Mouse (Mus musculus): ENCODE measurements at regions not wholly inside any gene's neighbourhood (a gene's known extent, or its start where the extent isn't known, plus 50 kb on each side); places are given as distances from the start of the nearest gene placed in this dataset.
"Not testable (repeated sequence)": the region's sequence is repeated elsewhere in the genome, so short reads cannot be mapped to it uniquely, and the experiment has no call there.

GRCm38 (mm10) chr5:40441239-40441638 lies 686.0 kb upstream of the Hs3st1 start:
- no peak for DNase-seq

- DNase-seq = peak; percentile 12
These were observed 647.4 kb upstream of the Hs3st1 start for GRCm38 (mm10) chr5:40402721-40403120.

GRCm38 (mm10) chr5:40394798-40395197 lies 639.5 kb upstream of the Hs3st1 start:
- no peak for DNase-seq

- DNase-seq = no peak
These were observed 634.3 kb upstream of the Hs3st1 start for GRCm38 (mm10) chr5:40389591-40389990.

GRCm38 (mm10) chr5:40366956-40367355 lies 611.7 kb upstream of the Hs3st1 start:
- DNase-seq = no peak

- no peak for DNase-seq
These were observed 576.0 kb upstream of the Hs3st1 start for GRCm38 (mm10) chr5:40331237-40331636.

- no peak for DNase-seq
These were observed 553.2 kb upstream of the Hs3st1 start for GRCm38 (mm10) chr5:40308510-40308909.

- DNase-seq = not testable (repeated sequence)
These were observed 549.5 kb upstream of the Hs3st1 start for GRCm38 (mm10) chr5:40304777-40305176.

GRCm38 (mm10) chr5:40294868-40295693 lies 539.8 kb upstream of the Hs3st1 start:
- DNase-seq = no peak

- DNase-seq = no peak
These were observed 527.1 kb upstream of the Hs3st1 start for GRCm38 (mm10) chr5:40282330-40282729.

- peak; percentile 28 for DNase-seq
These were observed 491.4 kb upstream of the Hs3st1 start for GRCm38 (mm10) chr5:40246664-40247063.

All from right cerebral cortex, postnatal 25 days (tissue).